Mouse (Mus musculus): ENCODE measurements around the gene Dbndd2.

- TF ChIP-seq UBTF (IDR thresholded peaks at IDR 0.05; ENCODE audit: borderline replicate concordance, insufficient read depth, low read depth, low read length) (no peak), USF1 (IDR thresholded peaks at IDR 0.05; ENCODE audit: low read depth, low read length) (no peak), CTCF (IDR thresholded peaks at IDR 0.05 in 2 of 3, conservative IDR thresholded peaks at IDR 0.05 in 1 of 3; ENCODE audit: control insufficient read depth in 1 of 3, insufficient read depth in 1 of 3, low read depth in 2 of 3, low read length in 3 of 3, poor library complexity in 1 of 3, severe bottlenecking in 1 of 3) (no peak), MYB (IDR thresholded peaks at IDR 0.05; ENCODE audit: low read depth, low read length) (no peak), CHD2 (IDR thresholded peaks at IDR 0.05; ENCODE audit: low read length) (no peak)
Observed at GRCm38 (mm10) chr2:164453047-164453757, 32.7 kb upstream of the Dbndd2 start.
